Mouse (Mus musculus) forebrain, embryonic 12.5 days (tissue): ENCODE results near the gene Grin2d. TPM values are rescaled to one million over a fixed set of nuclear protein-coding genes. Genes with fewer than 3 reads are reported as not detected.

ENCODE experiments used
- ATAC-seq: fragments of 200-750 bp; cut with Nextera tagmentation; 2 replicates; pipeline ENCODE4 v1.8.0; 2017; ENCODE audit warnings: moderate TSS enrichment; ENCODE audit not compliant: low FRiP score
- H3K27ac ChIP-seq: fragments of 300-500 bp; sonication (generic); 2 replicates; pipeline ENCODE4 v1.5.1; 2016; ENCODE audit warnings: mild to moderate bottlenecking
- H3K27me3 ChIP-seq: fragments of 300-500 bp; sonication (generic); 2 replicates; pipeline ENCODE4 v1.6.1; 2016; ENCODE audit warnings: mild to moderate bottlenecking
- H3K36me3 ChIP-seq: fragments of 300-500 bp; sonication (generic); replicated peaks from 2 replicates; pipeline ENCODE4 v1.6.1; 2016; ENCODE audit warnings: mild to moderate bottlenecking
- H3K4me1 ChIP-seq: fragments of 300-500 bp; sonication (generic); 2 replicates; pipeline ENCODE4 v1.6.1; 2016
- H3K4me2 ChIP-seq: fragments of 300-500 bp; sonication (generic); 2 replicates; pipeline ENCODE4 v1.6.1; 2016; ENCODE audit warnings: mild to moderate bottlenecking, moderate library complexity
- H3K4me3 ChIP-seq: fragments of 300-500 bp; sonication (generic); replicated peaks from 2 replicates; pipeline ENCODE4 v1.5.1; 2016; ENCODE audit warnings: mild to moderate bottlenecking
- H3K9ac ChIP-seq: fragments of 300-500 bp; sonication (generic); 2 replicates; pipeline ENCODE4 v1.6.1; 2016; ENCODE audit warnings: mild to moderate bottlenecking
- H3K9me3 ChIP-seq: fragments of 300-500 bp; sonication (generic); 2 replicates; pipeline ENCODE4 v1.6.1; 2016
- WGBS: fragments of 180-500 bp; shearing (Covaris S2); methylation state at CpG from one replicate; pipeline ENCODE4 v1.1.7; 2016; 5-methylcytosine and 5-hydroxymethylcytosine counted together
- polyA plus RNA-seq: library from polyadenylated mRNA; unstranded; fragments of >200 nt; fragmentation: Nextera tagmentation; extraction: Ambion mirVana; gene quantifications from 2 replicates; pipeline ENCODE4 v1.2.1, GENCODE M21; 2016

Gene Grin2d
- polyA plus RNA-seq, 1 experiment from 2014 or later = 0.33 TPM

GRCm38 (mm10) chr7:45896517-45897257, 18.5 kb upstream of the Grin2d start, which contains the start of the genes Syngr4 and Tmem143:
Gene Syngr4 (minus strand): TSS chr7:45896714.
Gene Tmem143 (plus strand): TSS chr7:45896941.
- under 1% methylated on average over 40 of the region's 40 CpGs for WGBS
- Histone ChIP-seq H3K9ac (peak within 1 kb of the TSS; percentile 65), H3K27ac (peak within 1 kb of the TSS; percentile 56), H3K27me3 (peaks cover 9% of the 10 kb centered on the region), H3K9me3 (no peaks in the 10 kb centered on the region), H3K4me2 (peak within 1 kb of the TSS; percentile 85), H3K36me3 (no peaks in the 10 kb centered on the region), H3K4me3 (peak within 1 kb of the TSS; percentile 48), H3K4me1 (peaks cover 16% of the 10 kb centered on the region)
- peak; percentile 91 for ATAC-seq

GRCm38 (mm10) chr7:45895931-45896516, 17.8 kb upstream of the Grin2d start:
- peaks cover 16% of the 10 kb centered on the region for H3K4me1 ChIP-seq
- ATAC-seq = peak; percentile 37
- no peak overlapping the region for H3K27ac ChIP-seq
- 85% methylated on average over 6 of the region's 6 CpGs for WGBS
- H3K4me2 ChIP-seq = peak overlapping the region; percentile 85
- H3K4me3 ChIP-seq = peak overlapping the region; percentile 48
- no peaks in the 10 kb centered on the region for H3K9me3 ChIP-seq
- no peak overlapping the region for H3K9ac ChIP-seq
- no peaks in the 10 kb centered on the region for H3K36me3 ChIP-seq
- peaks cover 9% of the 10 kb centered on the region for H3K27me3 ChIP-seq

GRCm38 (mm10) chr7:45892651-45893050, 14.5 kb upstream of the Grin2d start:
- Histone ChIP-seq H3K27ac (no peak overlapping the region), H3K4me2 (no peak overlapping the region), H3K9ac (no peak overlapping the region), H3K27me3 (peaks cover 9% of the 10 kb centered on the region), H3K4me3 (no peak overlapping the region), H3K9me3 (no peaks in the 10 kb centered on the region), H3K36me3 (no peaks in the 10 kb centered on the region), H3K4me1 (peaks cover 11% of the 10 kb centered on the region)
- 86% methylated on average over 2 of the region's 2 CpGs for WGBS
- no peak for ATAC-seq

- 0 out of 2 replicates have a peak, but pooled peaks cover 4% of the 10 kb centered on the region for H3K27me3 ChIP-seq
- H3K4me2 ChIP-seq = no peak overlapping the region
- H3K4me3 ChIP-seq = no peak overlapping the region
- 63% methylated on average over 3 of the region's 3 CpGs for WGBS
- H3K27ac ChIP-seq = no peak overlapping the region
- no peak for ATAC-seq
- peaks cover 34% of the 10 kb centered on the region for H3K36me3 ChIP-seq
- no peak overlapping the region for H3K9ac ChIP-seq
- H3K4me1 ChIP-seq = no peaks in the 10 kb centered on the region
- H3K9me3 ChIP-seq = no peaks in the 10 kb centered on the region
Observed at GRCm38 (mm10) chr7:45887246-45887645, 9.1 kb upstream of the Grin2d start.

GRCm38 (mm10) chr7:45881011-45881410, 2.8 kb upstream of the Grin2d start:
- H3K9me3 ChIP-seq = no peaks in the 10 kb centered on the region

GRCm38 (mm10) chr7:45880531-45880930, 2.4 kb upstream of the Grin2d start:
- Histone ChIP-seq H3K9ac (no peak overlapping the region), H3K36me3 (peaks cover 97% of the 10 kb centered on the region), H3K27me3 (no peaks in the 10 kb centered on the region), H3K9me3 (no peaks in the 10 kb centered on the region), H3K4me2 (no peak overlapping the region), H3K27ac (no peak overlapping the region), H3K4me1 (no peaks in the 10 kb centered on the region), H3K4me3 (no peak overlapping the region)
- no peak for ATAC-seq
- 97% methylated on average over 4 of the region's 4 CpGs for WGBS

More at GRCm38 (mm10) chr7:45881011-45881410, 2.8 kb upstream of the Grin2d start:
- Histone ChIP-seq H3K9ac (no peak overlapping the region), H3K27ac (no peak overlapping the region), H3K36me3 (peaks cover 94% of the 10 kb centered on the region), H3K4me1 (no peaks in the 10 kb centered on the region), H3K27me3 (no peaks in the 10 kb centered on the region), H3K4me3 (no peak overlapping the region), H3K4me2 (no peak overlapping the region)
- 86% methylated on average over 2 of the region's 2 CpGs for WGBS
- no peak for ATAC-seq

GRCm38 (mm10) chr7:45876895-45877294, 1.3 kb downstream of the Grin2d start:
- peaks cover 2% of the 10 kb centered on the region for H3K27me3 ChIP-seq
- H3K4me1 ChIP-seq = peaks cover 16% of the 10 kb centered on the region
- no peak overlapping the region for H3K27ac ChIP-seq
- H3K9me3 ChIP-seq = no peaks in the 10 kb centered on the region
- no peak overlapping the region for H3K4me2 ChIP-seq
- no peak for ATAC-seq
- no peak overlapping the region for H3K4me3 ChIP-seq
- peaks cover 71% of the 10 kb centered on the region for H3K36me3 ChIP-seq
- WGBS = 97% methylated on average over 7 of the region's 7 CpGs
- H3K9ac ChIP-seq = no peak overlapping the region

- Histone ChIP-seq H3K27me3 (peaks cover 37% of the 10 kb centered on the region), H3K9me3 (no peaks in the 10 kb centered on the region), H3K27ac (peak overlapping the region; percentile 83), H3K4me2 (peak overlapping the region; percentile 94), H3K9ac (peak overlapping the region; percentile 94), H3K36me3 (peaks cover 35% of the 10 kb centered on the region), H3K4me3 (peak overlapping the region; percentile 81), H3K4me1 (peaks cover 42% of the 10 kb centered on the region)
- WGBS = 4% methylated on average over 28 of the region's 28 CpGs
- ATAC-seq = peak; percentile 51
Observed at GRCm38 (mm10) chr7:45873061-45873947, 4.9 kb downstream of the Grin2d start.

- WGBS = 1% methylated on average over 18 of the region's 18 CpGs
- H3K9me3 ChIP-seq = no peaks in the 10 kb centered on the region
- peaks cover 44% of the 10 kb centered on the region for H3K27me3 ChIP-seq
- peak within 1 kb of the TSS; percentile 81 for H3K4me3 ChIP-seq
- peak within 1 kb of the TSS; percentile 94 for H3K9ac ChIP-seq
- H3K36me3 ChIP-seq = peaks cover 31% of the 10 kb centered on the region
- peaks cover 49% of the 10 kb centered on the region for H3K4me1 ChIP-seq
- H3K4me2 ChIP-seq = peak within 1 kb of the TSS; percentile 94
- ATAC-seq = peak; percentile 83
- peak within 1 kb of the TSS; percentile 83 for H3K27ac ChIP-seq
Observed at GRCm38 (mm10) chr7:45872624-45873023, 5.6 kb downstream of the Grin2d start, which contains the start of gene Kdelr1. Gene Kdelr1 (plus strand): TSS chr7:45872772.

- Histone ChIP-seq H3K36me3 (peaks cover 9% of the 10 kb centered on the region; the same call in 1 of the 2 replicates), H3K27me3 (peaks cover 66% of the 10 kb centered on the region), H3K9me3 (no peaks in the 10 kb centered on the region), H3K4me2 (peak overlapping the region; percentile 56), H3K4me3 (peak overlapping the region; percentile 31), H3K27ac (no peak overlapping the region), H3K9ac (peak overlapping the region; percentile 49), H3K4me1 (peaks cover 64% of the 10 kb centered on the region)
- no peak for ATAC-seq
- under 1% methylated on average over 30 of the region's 30 CpGs for WGBS
Observed at GRCm38 (mm10) chr7:45870282-45871058, 7.7 kb downstream of the Grin2d start.

- Histone ChIP-seq H3K36me3 (peaks cover 9% of the 10 kb centered on the region; the same call in 1 of the 2 replicates), H3K9ac (peak overlapping the region; percentile 49), H3K9me3 (no peaks in the 10 kb centered on the region), H3K4me1 (peaks cover 62% of the 10 kb centered on the region), H3K4me3 (peak overlapping the region; percentile 31), H3K4me2 (peak overlapping the region; percentile 56), H3K27me3 (peaks cover 69% of the 10 kb centered on the region), H3K27ac (no peak overlapping the region)
- no peak for ATAC-seq
- WGBS = 6% methylated on average over 14 of the region's 14 CpGs
Observed at GRCm38 (mm10) chr7:45869787-45870186, 8.4 kb downstream of the Grin2d start.
